Mouse (Mus musculus): ENCODE measurements at regions not wholly inside any gene's neighbourhood (a gene's known extent, or its start where the extent isn't known, plus 50 kb on each side); places are given as distances from the start of the nearest gene placed in this dataset.
A peak's percentile ranks its signal among the peaks of the same experiment; 100 is the strongest.
"Not testable (repeated sequence)": the region's sequence is repeated elsewhere in the genome, so short reads cannot be mapped to it uniquely, and the experiment has no call there.

DNA sequence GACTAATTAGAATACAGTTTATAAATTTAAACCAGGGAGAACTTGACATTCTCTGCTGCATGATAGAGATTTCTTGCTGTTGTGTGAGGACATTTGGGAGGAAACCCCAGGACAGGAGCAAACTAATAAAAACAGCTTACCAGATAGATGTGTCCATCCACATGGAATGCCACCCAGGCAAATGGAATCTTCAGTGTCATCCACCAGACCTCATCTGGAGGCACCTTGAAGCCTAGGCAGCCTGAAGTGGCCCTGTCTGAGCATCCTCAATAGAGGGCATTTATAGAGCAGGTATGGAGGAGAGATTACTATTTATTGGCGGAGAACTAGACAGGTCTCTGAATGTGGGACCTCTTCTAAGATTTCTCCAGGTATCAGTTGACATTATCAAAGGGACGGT, 144.8 kb upstream of the 1700025G04Rik start:
- no peak overlapping the region for H3K27ac ChIP-seq
- no peak for ATAC-seq
- H3K4me3 ChIP-seq (replicated peaks): no peak overlapping the region
- no peaks in the 10 kb centered on the region for H3K4me1 ChIP-seq (replicated peaks)
- H3K9me3 ChIP-seq: no peaks in the 10 kb centered on the region
- H3K27me3 ChIP-seq (replicated peaks): no peaks in the 10 kb centered on the region
- 94% methylated on average over 2 of the region's 2 CpGs for WGBS
- H3K9ac ChIP-seq: no peak overlapping the region
- H3K4me2 ChIP-seq (replicated peaks): no peak overlapping the region
- no peaks in the 10 kb centered on the region for H3K36me3 ChIP-seq

DNA sequence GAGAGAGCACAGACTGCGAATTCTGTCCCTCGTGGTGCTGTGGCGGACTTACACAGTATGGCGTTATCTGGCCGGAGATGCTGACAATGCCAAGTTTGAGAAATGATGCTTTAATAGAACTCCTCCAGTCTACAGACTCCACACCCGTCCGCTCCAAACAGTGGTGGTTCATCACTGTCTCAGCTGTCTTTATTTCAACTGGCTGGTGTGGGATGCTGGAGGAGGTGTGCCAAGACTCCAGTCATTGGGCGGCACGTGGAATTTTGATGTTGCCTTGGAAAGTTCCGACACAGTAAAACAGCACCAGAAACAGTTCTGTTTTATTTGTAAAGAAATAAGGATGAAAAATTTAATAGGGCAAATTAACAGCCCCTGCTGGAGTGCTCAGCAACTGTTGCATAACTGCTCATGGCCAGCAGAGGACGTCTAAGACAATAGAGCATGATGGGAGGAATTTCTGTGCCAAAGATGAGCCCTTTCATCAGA, 141.8 kb upstream of the 1700025G04Rik start:
- H3K36me3 ChIP-seq: no peaks in the 10 kb centered on the region
- H3K9me3 ChIP-seq: no peaks in the 10 kb centered on the region
- 64% methylated on average over 11 of the region's 11 CpGs for WGBS
- H3K4me3 ChIP-seq (replicated peaks): no peak overlapping the region
- 0 out of 2 replicates have a peak, but pooled peaks cover 3% of the 10 kb centered on the region for H3K4me1 ChIP-seq (replicated peaks)
- no peak overlapping the region for H3K4me2 ChIP-seq (replicated peaks)
- no peak overlapping the region for H3K27ac ChIP-seq
- ATAC-seq: no peak
- H3K27me3 ChIP-seq (replicated peaks): no peaks in the 10 kb centered on the region
- H3K9ac ChIP-seq: no peak overlapping the region

DNA sequence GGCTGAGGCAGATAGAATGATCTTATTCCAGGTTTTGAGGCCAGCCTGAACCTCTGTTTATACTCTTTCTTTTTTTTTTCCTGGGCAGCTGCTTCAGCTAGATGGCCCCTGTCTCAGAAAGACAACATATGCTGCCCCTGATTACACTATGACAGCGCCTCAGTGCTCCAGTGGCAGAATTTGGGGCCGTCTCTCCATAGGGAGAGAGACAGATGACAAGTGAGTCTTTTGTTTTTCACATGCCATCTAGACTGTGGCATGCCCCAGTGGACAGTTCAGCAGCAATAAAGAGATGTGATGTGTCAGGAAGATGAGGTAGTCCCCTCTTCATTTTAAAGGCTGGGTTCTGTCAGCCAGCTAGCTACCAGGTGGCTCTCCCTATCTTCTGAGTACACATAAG, 139.8 kb upstream of the 1700025G04Rik start:
- Histone ChIP-seq H3K4me2 (replicated peaks) (no peak overlapping the region), H3K9me3 (no peaks in the 10 kb centered on the region), H3K27me3 (replicated peaks) (no peaks in the 10 kb centered on the region), H3K4me3 (replicated peaks) (no peak overlapping the region), H3K36me3 (no peaks in the 10 kb centered on the region), H3K27ac (no peak overlapping the region), H3K9ac (no peak overlapping the region), H3K4me1 (replicated peaks) (0 out of 2 replicates have a peak, but pooled peaks cover 3% of the 10 kb centered on the region)
- WGBS: 65% methylated on average over 2 of the region's 2 CpGs
- no peak for ATAC-seq

DNA sequence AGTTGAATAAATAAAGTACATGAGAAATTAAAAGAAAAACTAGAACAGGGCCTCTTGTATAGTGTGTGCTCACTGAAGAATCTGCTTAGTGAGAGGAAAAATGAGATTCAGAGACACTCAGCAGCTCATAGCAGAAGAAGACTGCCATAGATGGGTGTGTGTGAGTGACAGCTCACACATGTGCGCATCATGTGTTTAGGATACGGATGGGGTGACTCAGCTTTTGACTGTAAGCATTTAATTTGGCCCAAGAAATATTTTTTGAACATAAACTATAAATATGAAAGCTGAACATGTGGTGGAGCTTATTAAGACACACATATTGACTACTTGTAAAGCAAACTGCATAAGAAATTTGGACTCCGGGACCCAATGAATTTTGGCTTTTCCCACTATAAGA, 136.1 kb upstream of the 1700025G04Rik start:
- Histone ChIP-seq H3K9me3 (no peaks in the 10 kb centered on the region), H3K9ac (no peak overlapping the region), H3K4me1 (replicated peaks) (0 out of 2 replicates have a peak, but pooled peaks cover 4% of the 10 kb centered on the region), H3K4me3 (replicated peaks) (no peak overlapping the region), H3K27ac (no peak overlapping the region), H3K27me3 (replicated peaks) (no peaks in the 10 kb centered on the region), H3K36me3 (no peaks in the 10 kb centered on the region), H3K4me2 (replicated peaks) (no peak overlapping the region)
- WGBS: 86% methylated on average over 3 of the region's 3 CpGs
- ATAC-seq: no peak

DNA sequence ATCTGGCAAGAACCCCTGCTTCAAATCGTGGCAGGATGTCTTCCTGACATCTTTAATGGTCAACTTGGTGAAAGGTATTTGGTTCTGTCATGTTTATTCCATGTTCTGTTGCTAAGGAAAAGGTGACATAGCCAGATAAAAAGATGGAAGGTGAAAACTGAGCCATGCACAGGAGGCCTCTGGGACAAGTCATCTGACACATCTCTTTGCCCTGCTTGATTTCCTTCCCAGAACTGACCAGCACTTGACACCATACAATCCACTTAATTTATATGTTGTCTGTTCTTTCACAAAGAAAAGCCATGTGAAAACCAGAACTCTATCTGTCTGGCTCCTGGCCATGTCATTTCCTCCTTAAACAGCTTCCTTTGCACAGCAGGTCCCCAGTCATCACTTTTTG, 133.7 kb upstream of the 1700025G04Rik start:
- peaks cover 2% of the 10 kb centered on the region; the same call in 1 of the 2 replicates for H3K4me1 ChIP-seq (replicated peaks)
- H3K9ac ChIP-seq: no peak overlapping the region
- H3K27ac ChIP-seq: no peak overlapping the region
- no peaks in the 10 kb centered on the region for H3K9me3 ChIP-seq
- WGBS: 70% methylated on average over 1 of the region's 1 CpGs
- ATAC-seq: no peak
- H3K27me3 ChIP-seq (replicated peaks): no peaks in the 10 kb centered on the region
- no peak overlapping the region for H3K4me3 ChIP-seq (replicated peaks)
- no peak overlapping the region for H3K4me2 ChIP-seq (replicated peaks)
- no peaks in the 10 kb centered on the region for H3K36me3 ChIP-seq

DNA sequence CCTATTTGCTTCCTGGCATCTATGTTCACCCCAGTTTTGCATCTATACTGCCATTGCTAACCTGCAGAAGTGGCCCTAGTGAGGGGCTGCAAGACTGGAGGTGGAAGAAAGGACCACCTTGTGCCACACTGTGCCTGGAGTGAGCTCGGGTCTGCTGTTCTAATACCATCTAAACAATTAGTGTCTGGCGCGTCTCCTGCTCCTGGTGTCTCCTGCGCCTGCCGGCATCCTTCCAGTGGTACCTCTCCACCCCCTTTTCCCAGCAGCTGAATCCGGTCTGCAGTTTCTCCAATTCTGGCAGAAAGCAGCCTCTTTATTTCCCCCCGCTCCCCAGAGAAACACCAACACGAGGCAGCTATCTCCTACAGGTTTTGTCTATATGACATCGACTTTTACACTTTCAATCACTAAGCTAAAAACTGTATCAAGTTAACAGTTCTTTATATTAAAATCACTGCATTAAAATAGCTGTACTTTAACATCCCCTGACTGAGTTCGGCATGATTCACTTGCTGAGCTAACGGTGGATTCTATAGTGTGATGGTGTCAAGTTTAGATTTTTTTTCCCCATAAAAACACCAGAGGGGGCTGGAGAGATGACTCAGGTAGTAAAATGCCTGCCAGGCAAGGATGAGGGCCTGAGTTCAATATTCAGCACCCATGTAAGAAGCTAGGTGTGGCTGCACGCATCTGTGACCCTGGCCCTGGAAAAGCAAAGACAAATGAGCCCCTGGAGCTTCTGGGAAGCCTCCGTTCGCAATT, 131.1 kb upstream of the 1700025G04Rik start:
- Histone ChIP-seq H3K36me3 (no peaks in the 10 kb centered on the region), H3K9ac (no peak overlapping the region), H3K27me3 (replicated peaks) (no peaks in the 10 kb centered on the region), H3K27ac (no peak overlapping the region), H3K4me2 (replicated peaks) (no peak overlapping the region), H3K9me3 (no peaks in the 10 kb centered on the region), H3K4me1 (replicated peaks) (peaks cover 2% of the 10 kb centered on the region; the same call in 1 of the 2 replicates), H3K4me3 (replicated peaks) (no peak overlapping the region)
- no peak for ATAC-seq
- WGBS: 57% methylated on average over 14 of the region's 14 CpGs

DNA sequence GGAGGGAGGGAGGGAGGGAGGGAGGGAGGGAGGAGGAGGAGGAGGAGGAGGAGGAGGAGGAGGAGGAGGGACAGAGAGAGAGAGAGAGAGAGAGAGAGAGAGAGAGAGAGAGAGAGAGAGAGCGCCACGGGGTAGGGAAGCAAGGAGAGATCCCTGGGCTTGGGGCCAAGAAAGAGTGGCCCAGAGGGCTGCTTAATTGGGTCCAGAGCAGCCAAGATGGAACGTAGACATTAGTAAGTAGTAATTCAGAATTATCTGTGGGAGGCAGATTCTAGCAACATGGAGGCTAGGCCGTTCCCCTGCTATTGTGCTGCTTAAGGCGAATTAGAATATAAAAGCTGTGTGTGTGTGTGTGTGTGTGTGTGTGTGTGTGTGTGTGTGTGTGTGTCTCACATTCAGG, 129.8 kb upstream of the 1700025G04Rik start:
- not testable (repeated sequence) for ATAC-seq

DNA sequence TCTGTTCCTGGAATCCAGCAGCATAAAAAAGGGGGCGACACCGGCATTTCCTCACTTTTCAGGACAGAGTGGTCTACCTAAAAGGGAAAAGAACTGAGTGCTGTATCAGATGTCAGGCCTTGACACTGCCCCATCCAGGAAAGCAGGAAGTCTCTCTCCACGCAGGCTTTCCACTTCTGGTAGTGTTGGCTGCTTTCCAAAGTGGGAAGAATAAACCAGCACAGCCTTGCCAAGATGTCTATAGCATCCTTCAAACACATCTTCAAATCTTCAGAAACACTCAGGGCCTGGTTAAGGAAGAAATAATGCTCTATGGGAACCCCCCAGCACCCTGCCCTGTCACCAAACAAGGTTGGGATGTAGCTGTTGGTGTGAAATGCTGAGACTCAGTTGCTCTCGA, 127.5 kb upstream of the 1700025G04Rik start:
- H3K4me3 ChIP-seq (replicated peaks): no peak overlapping the region
- no peaks in the 10 kb centered on the region for H3K36me3 ChIP-seq
- no peak overlapping the region for H3K4me2 ChIP-seq (replicated peaks)
- no peaks in the 10 kb centered on the region for H3K9me3 ChIP-seq
- H3K27ac ChIP-seq: no peak overlapping the region
- no peak overlapping the region for H3K9ac ChIP-seq
- no peak; the same call in 1 of the 2 replicates for ATAC-seq
- H3K27me3 ChIP-seq (replicated peaks): no peaks in the 10 kb centered on the region
- 50% methylated on average over 4 of the region's 4 CpGs for WGBS
- H3K4me1 ChIP-seq (replicated peaks): peaks cover 2% of the 10 kb centered on the region; the same call in 1 of the 2 replicates

More for the DNA sequence above, 129.8 kb upstream of the 1700025G04Rik start:
- not testable (repeated sequence) for H3K36me3 ChIP-seq; H3K27ac ChIP-seq; H3K9ac ChIP-seq; H3K9me3 ChIP-seq; H3K4me3 ChIP-seq (replicated peaks); H3K4me2 ChIP-seq (replicated peaks); H3K27me3 ChIP-seq (replicated peaks); H3K4me1 ChIP-seq (replicated peaks)
- 57% methylated on average over 5 of the region's 5 CpGs for WGBS

DNA sequence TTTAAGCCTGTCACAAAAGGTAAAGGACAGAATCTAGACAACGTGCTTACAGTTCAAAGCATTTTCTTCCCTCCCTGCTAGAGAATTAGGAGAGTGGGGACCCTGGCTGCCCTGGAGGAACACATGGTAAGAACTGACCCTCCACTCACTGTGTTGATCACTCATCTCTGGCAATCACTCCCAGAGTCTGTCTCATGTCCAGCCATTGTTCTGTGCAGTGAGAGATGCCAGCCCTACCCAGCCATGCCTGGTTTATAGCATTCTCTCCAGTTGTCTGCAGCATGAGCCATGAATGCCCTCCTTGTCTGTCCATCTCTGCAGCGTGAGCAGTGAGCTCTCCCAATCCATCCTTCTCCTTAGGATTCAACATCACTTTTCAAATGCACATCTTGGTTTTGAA, 124.5 kb upstream of the 1700025G04Rik start:
- ATAC-seq: no peak
- no peak overlapping the region for H3K4me3 ChIP-seq (replicated peaks)
- no peaks in the 10 kb centered on the region for H3K9me3 ChIP-seq
- no peaks in the 10 kb centered on the region for H3K27me3 ChIP-seq (replicated peaks)
- no peak overlapping the region for H3K9ac ChIP-seq
- H3K36me3 ChIP-seq: no peaks in the 10 kb centered on the region
- no peaks in the 10 kb centered on the region for H3K4me1 ChIP-seq (replicated peaks)
- 67% methylated on average over 2 of the region's 2 CpGs for WGBS
- no peak overlapping the region for H3K27ac ChIP-seq
- H3K4me2 ChIP-seq (replicated peaks): no peak overlapping the region

DNA sequence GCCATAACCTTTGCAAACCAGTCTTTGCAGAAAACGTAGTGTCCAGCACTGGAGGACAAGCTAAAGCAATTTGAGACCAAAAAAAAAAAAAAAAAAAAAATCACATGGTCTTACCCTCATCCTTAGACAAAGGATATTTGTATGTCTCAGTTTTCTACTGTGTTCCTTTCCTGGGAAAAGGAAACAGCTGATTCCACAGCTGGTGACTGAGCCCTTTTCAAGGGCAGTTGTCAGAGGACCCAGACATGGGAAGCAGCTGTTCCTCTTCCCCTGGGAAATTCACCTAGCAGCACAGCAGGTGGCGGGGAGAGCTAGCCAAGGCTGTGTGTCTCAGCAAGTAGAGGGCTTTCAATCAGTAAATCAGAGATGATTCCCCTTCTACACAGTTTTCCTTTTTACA, 113.3 kb upstream of the 1700025G04Rik start:
- no peak overlapping the region for H3K9ac ChIP-seq
- ATAC-seq: peak; percentile 58
- H3K27ac ChIP-seq: no peak overlapping the region
- H3K4me1 ChIP-seq (replicated peaks): no peaks in the 10 kb centered on the region
- no peaks in the 10 kb centered on the region for H3K9me3 ChIP-seq
- 56% methylated on average over 2 of the region's 2 CpGs for WGBS
- no peak overlapping the region for H3K4me3 ChIP-seq (replicated peaks)
- H3K27me3 ChIP-seq (replicated peaks): no peaks in the 10 kb centered on the region
- no peak overlapping the region for H3K4me2 ChIP-seq (replicated peaks)
- no peaks in the 10 kb centered on the region for H3K36me3 ChIP-seq

DNA sequence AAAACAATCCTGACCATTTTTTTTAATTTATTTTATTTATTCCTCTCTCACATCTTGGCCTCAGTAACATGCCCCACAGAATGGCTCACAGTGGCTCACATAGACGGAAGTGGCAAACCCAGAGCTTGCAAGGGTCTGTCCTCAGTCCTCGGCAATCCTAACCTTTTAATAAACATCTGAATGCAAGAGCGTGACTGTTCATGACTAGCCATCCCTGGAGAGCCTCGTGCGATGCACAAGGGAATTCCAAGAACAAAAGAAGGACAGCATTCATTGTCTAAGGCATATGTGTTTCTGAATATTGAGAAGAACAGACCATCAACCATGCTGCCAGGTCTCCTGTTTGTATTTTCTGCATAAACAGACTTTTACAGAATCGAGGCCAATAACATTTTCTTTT, 98.8 kb upstream of the 1700025G04Rik start:
- H3K4me3 ChIP-seq (replicated peaks): no peak overlapping the region
- no peaks in the 10 kb centered on the region for H3K27me3 ChIP-seq (replicated peaks)
- H3K4me2 ChIP-seq (replicated peaks): no peak overlapping the region
- H3K27ac ChIP-seq: no peak overlapping the region
- H3K9me3 ChIP-seq: no peaks in the 10 kb centered on the region
- H3K9ac ChIP-seq: no peak overlapping the region
- H3K36me3 ChIP-seq: no peaks in the 10 kb centered on the region
- no peak for ATAC-seq
- no peaks in the 10 kb centered on the region for H3K4me1 ChIP-seq (replicated peaks)
- 40% methylated on average over 6 of the region's 6 CpGs for WGBS

DNA sequence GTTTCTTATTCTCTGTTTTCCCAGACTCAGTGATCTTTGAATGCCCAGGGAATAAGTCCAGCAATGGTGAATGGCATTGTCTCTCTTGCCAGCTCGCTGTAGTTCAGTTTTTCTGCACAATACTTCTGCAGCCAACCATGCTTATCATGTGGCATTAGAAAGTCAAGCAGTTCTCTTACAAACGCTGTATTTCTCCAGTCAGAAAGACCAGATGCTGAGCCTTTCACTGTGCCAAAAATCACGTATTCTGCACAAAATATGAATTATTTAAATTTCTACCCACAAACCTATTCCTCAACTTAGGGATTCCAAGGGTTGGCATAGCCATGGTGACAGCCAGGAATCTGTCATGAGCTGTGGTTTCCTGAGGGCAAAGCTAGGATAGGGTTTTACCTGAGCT, 95.0 kb upstream of the 1700025G04Rik start:
- no peaks in the 10 kb centered on the region for H3K4me1 ChIP-seq (replicated peaks)
- no peak overlapping the region for H3K4me3 ChIP-seq (replicated peaks)
- H3K9ac ChIP-seq: no peak overlapping the region
- H3K27me3 ChIP-seq (replicated peaks): no peaks in the 10 kb centered on the region
- no peaks in the 10 kb centered on the region for H3K36me3 ChIP-seq
- WGBS: 85% methylated on average over 3 of the region's 3 CpGs
- H3K27ac ChIP-seq: no peak overlapping the region
- H3K4me2 ChIP-seq (replicated peaks): no peak overlapping the region
- H3K9me3 ChIP-seq: no peaks in the 10 kb centered on the region
- no peak for ATAC-seq
